Mouse (Mus musculus): Measurements from ENCODE around the gene Cmpk1.

The Cmpk1 gene

GRCm38 (mm10) chr4:114942583-114942982 lies 44.5 kb downstream of the Cmpk1 start:
- DNase-seq = no peak

GRCm38 (mm10) chr4:114942112-114942511 lies 44.9 kb downstream of the Cmpk1 start:
- no peak for DNase-seq

- no peak for DNase-seq
Measured at GRCm38 (mm10) chr4:114941311-114941710, 45.7 kb downstream of the Cmpk1 start.

GRCm38 (mm10) chr4:114938248-114938647 lies 48.8 kb downstream of the Cmpk1 start:
- DNase-seq = no peak

GRCm38 (mm10) chr4:114937459-114938047 lies 49.5 kb downstream of the Cmpk1 start:
- no peak for DNase-seq

- DNase-seq = no peak
Measured at GRCm38 (mm10) chr4:114934188-114934587, 52.9 kb downstream of the Cmpk1 start.

- no peak for DNase-seq
Measured at GRCm38 (mm10) chr4:114932747-114933146, 54.3 kb downstream of the Cmpk1 start.

GRCm38 (mm10) chr4:114929155-114929554 lies 57.9 kb downstream of the Cmpk1 start:
- no peak for DNase-seq

GRCm38 (mm10) chr4:114925917-114926312 lies 61.1 kb downstream of the Cmpk1 start, which contains the start of gene Foxe3:
Gene Foxe3, minus strand, starts transcription at chr4:114926013.
- no peak for DNase-seq

- DNase-seq = no peak
Measured at GRCm38 (mm10) chr4:114924971-114925916, 61.8 kb downstream of the Cmpk1 start.

- DNase-seq = peak; percentile 56
Measured at GRCm38 (mm10) chr4:114917091-114917490, 70.0 kb downstream of the Cmpk1 start.

GRCm38 (mm10) chr4:114916056-114916455 lies 71.0 kb downstream of the Cmpk1 start:
- no peak for DNase-seq

GRCm38 (mm10) chr4:114913594-114913962 lies 73.5 kb downstream of the Cmpk1 start:
- peak; percentile 35 for DNase-seq

GRCm38 (mm10) chr4:114912705-114913593 lies 74.1 kb downstream of the Cmpk1 start:
- DNase-seq = no peak

- DNase-seq = peak; percentile 43
Measured at GRCm38 (mm10) chr4:114909602-114910484, 77.2 kb downstream of the Cmpk1 start.
